Mouse (Mus musculus): ENCODE measurements at regions not wholly inside any gene's neighbourhood (a gene's known extent, or its start where the extent isn't known, plus 50 kb on each side); places are given as distances from the start of the nearest gene placed in this dataset.

- DNase-seq (ENCODE audit: low spot score in 2 of 2): no peak
Observed at GRCm38 (mm10) chr1:24832246-24832645, 153.8 kb downstream of the Lmbrd1 start.

- DNase-seq (ENCODE audit: low spot score in 2 of 2): no peak
Observed at GRCm38 (mm10) chr1:24866877-24867276, 188.4 kb downstream of the Lmbrd1 start.

- peak; percentile 11 to 38 for DNase-seq (ENCODE audit: low spot score in 2 of 2)
Observed at GRCm38 (mm10) chr1:24869772-24870171, 191.3 kb downstream of the Lmbrd1 start.

- DNase-seq (ENCODE audit: low spot score in 2 of 2): no peak
Observed at GRCm38 (mm10) chr1:24870685-24871417, 192.4 kb downstream of the Lmbrd1 start.

GRCm38 (mm10) chr1:24877014-24877413 is 198.6 kb downstream of the Lmbrd1 start:
- no peak for DNase-seq (ENCODE audit: low spot score in 2 of 2)

GRCm38 (mm10) chr1:24883638-24884037 is 205.2 kb downstream of the Lmbrd1 start:
- no peak for DNase-seq (ENCODE audit: low spot score in 2 of 2)

- DNase-seq (ENCODE audit: low spot score in 2 of 2): peak; percentile 72 to 75
Observed at GRCm38 (mm10) chr1:24901278-24901677, 222.8 kb downstream of the Lmbrd1 start.

GRCm38 (mm10) chr1:24938303-24939263 is 260.2 kb downstream of the Lmbrd1 start:
- DNase-seq (ENCODE audit: low spot score in 2 of 2): no peak

GRCm38 (mm10) chr1:24942757-24943296 is 264.4 kb downstream of the Lmbrd1 start:
- DNase-seq (ENCODE audit: low spot score in 2 of 2): no peak

- DNase-seq (ENCODE audit: low spot score in 2 of 2): no peak
Observed at GRCm38 (mm10) chr1:24943451-24943850, 265.0 kb downstream of the Lmbrd1 start.

GRCm38 (mm10) chr1:24972681-24973080 is 294.3 kb downstream of the Lmbrd1 start:
- DNase-seq (ENCODE audit: low spot score in 2 of 2): no peak

GRCm38 (mm10) chr1:25008456-25009169 is 330.2 kb downstream of the Lmbrd1 start:
- peak; percentile 8 to 9 for DNase-seq (ENCODE audit: low spot score in 2 of 2)

GRCm38 (mm10) chr1:25012754-25013153 is 334.3 kb downstream of the Lmbrd1 start:
- no peak for DNase-seq (ENCODE audit: low spot score in 2 of 2)
